Mouse (Mus musculus) large intestine, adult 2 months (tissue): ENCODE measurements at regions not wholly inside any gene's neighbourhood (a gene's known extent, or its start where the extent isn't known, plus 50 kb on each side); places are given as distances from the start of the nearest gene placed in this dataset.

Source experiments
- DNase-seq: peaks from one replicate; pipeline ENCODE4 v3.0.0-alpha.2; 2012; ENCODE audit warnings: low read depth, low spot score
- WGBS: fragments of 180-500 bp; shearing (Covaris S2); methylation state at CpG from one replicate; pipeline ENCODE4 v1.1.7; 2018; 5-methylcytosine and 5-hydroxymethylcytosine counted together

GRCm38 (mm10) chr3:39978916-39979679 lies 552.0 kb upstream of the Intu start:
- 39% methylated on average over 3 of the region's 3 CpGs for WGBS
- DNase-seq, result no peak

GRCm38 (mm10) chr3:39982656-39983055 lies 548.4 kb upstream of the Intu start:
- DNase-seq, result no peak

GRCm38 (mm10) chr3:39987710-39988109 lies 543.4 kb upstream of the Intu start:
- 79% methylated on average over 1 of the region's 1 CpGs for WGBS
- DNase-seq, result no peak

GRCm38 (mm10) chr3:39998628-39999027 lies 532.5 kb upstream of the Intu start:
- peak; percentile 4 for DNase-seq
- WGBS, result 53% methylated on average over 5 of the region's 5 CpGs

GRCm38 (mm10) chr3:39999846-40000245 lies 531.2 kb upstream of the Intu start:
- 88% methylated on average over 1 of the region's 1 CpGs for WGBS
- no peak for DNase-seq

- DNase-seq, result no peak
- 71% methylated on average over 3 of the region's 3 CpGs for WGBS
Observed at GRCm38 (mm10) chr3:40002838-40003237, 528.2 kb upstream of the Intu start.

- 79% methylated on average over 5 of the region's 5 CpGs for WGBS
- no peak for DNase-seq
Observed at GRCm38 (mm10) chr3:40010051-40010450, 521.0 kb upstream of the Intu start.

GRCm38 (mm10) chr3:40021682-40022081 lies 509.4 kb upstream of the Intu start:
- no peak for DNase-seq
- WGBS, result 67% methylated on average over 2 of the region's 2 CpGs

GRCm38 (mm10) chr3:40027713-40028112 lies 503.4 kb upstream of the Intu start:
- DNase-seq, result no peak

GRCm38 (mm10) chr3:40036177-40036576 lies 494.9 kb upstream of the Intu start:
- no peak for DNase-seq

GRCm38 (mm10) chr3:40049721-40050120 lies 481.4 kb upstream of the Intu start:
- 52% methylated on average over 4 of the region's 4 CpGs for WGBS
- DNase-seq, result no peak

More at GRCm38 (mm10) chr3:40036177-40036576, 494.9 kb upstream of the Intu start:
- WGBS, result 79% methylated on average over 2 of the region's 2 CpGs

- WGBS, result 55% methylated on average over 5 of the region's 5 CpGs
- DNase-seq, result no peak
Observed at GRCm38 (mm10) chr3:40058281-40058680, 472.8 kb upstream of the Intu start.

- WGBS, result 64% methylated on average over 16 of the region's 16 CpGs
- no peak for DNase-seq
Observed at GRCm38 (mm10) chr3:40058719-40059420, 472.2 kb upstream of the Intu start.

- no peak for DNase-seq
- WGBS, result 78% methylated on average over 8 of the region's 8 CpGs
Observed at GRCm38 (mm10) chr3:40070137-40070667, 460.9 kb upstream of the Intu start.

GRCm38 (mm10) chr3:40076824-40077223 lies 454.3 kb upstream of the Intu start:
- 84% methylated on average over 4 of the region's 4 CpGs for WGBS
- no peak for DNase-seq

GRCm38 (mm10) chr3:40085116-40085515 lies 446.0 kb upstream of the Intu start:
- DNase-seq, result no peak
- WGBS, result 72% methylated on average over 2 of the region's 2 CpGs

- DNase-seq, result no peak
- 77% methylated on average over 13 of the region's 13 CpGs for WGBS
Observed at GRCm38 (mm10) chr3:40091773-40092343, 439.2 kb upstream of the Intu start.

- WGBS, result 84% methylated on average over 8 of the region's 8 CpGs
- no peak for DNase-seq
Observed at GRCm38 (mm10) chr3:40092765-40093368, 438.2 kb upstream of the Intu start.

GRCm38 (mm10) chr3:40094040-40094439 lies 437.0 kb upstream of the Intu start:
- DNase-seq, result no peak

GRCm38 (mm10) chr3:40094701-40095100 lies 436.4 kb upstream of the Intu start:
- DNase-seq, result no peak

More at GRCm38 (mm10) chr3:40094040-40094439, 437.0 kb upstream of the Intu start:
- 79% methylated on average over 6 of the region's 6 CpGs for WGBS
